Mouse (Mus musculus) Muller cell, postnatal 12 days (primary cell): Measurements from ENCODE around the gene Spata17.

Source experiments
- DNase-seq: peaks from one replicate; pipeline ENCODE4 v3.0.0-alpha.2; 2015; ENCODE audit errors: inconsistent ontology term

Spata17 gene

GRCm38 (mm10) chr1:187215181-187216116 lies at the start of gene Spata17, which contains the start of gene Gpatch2:
Gene Spata17, minus strand, starts transcription at chr1:187215465.
Gene Gpatch2, plus strand, starts transcription at chr1:187215508.
- DNase-seq = peak; percentile 89

DNA sequence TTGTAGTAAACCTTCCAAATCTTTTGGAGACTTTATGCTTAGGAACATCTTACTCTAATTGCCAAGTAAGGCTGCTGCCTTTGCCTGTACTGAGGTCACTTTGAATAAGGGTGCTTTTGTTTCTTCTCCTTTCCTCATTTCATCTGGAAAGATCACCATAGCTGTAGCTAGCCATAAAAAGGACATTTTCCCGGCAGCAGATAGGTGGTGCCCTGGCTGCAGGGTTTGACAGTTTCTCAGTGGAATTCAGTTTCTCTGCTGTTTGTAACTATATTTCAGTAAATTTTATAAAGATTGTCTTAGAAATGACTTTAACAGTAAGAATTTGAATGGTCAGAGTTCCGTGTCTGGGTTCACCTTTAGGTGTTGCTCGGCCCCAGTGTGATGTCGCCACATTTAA lies 43.5 kb upstream of the Spata17 start:
- DNase-seq = no peak

- DNase-seq = no peak
Measured at GRCm38 (mm10) chr1:187250741-187251262, 35.5 kb upstream of the Spata17 start.

DNA sequence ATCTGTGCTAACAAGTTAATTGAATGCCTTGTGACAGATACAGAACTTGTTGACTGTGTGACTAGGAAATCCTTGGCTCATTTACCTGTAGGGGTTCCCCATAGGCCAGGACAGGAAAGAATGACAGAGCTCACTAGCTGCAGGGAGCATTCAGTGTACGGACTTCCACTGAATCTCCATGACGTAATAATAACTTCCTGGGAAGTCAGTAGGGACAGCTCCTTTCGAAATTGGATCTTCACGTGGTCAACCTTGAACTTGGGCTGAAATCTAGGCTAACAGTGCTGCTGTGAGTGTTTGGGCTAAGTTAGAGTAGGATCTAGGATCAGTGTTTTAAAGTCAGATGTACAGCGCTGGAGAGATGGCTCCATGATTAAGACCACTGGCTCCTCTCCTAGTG lies 29.5 kb upstream of the Spata17 start:
- DNase-seq = no peak

DNA sequence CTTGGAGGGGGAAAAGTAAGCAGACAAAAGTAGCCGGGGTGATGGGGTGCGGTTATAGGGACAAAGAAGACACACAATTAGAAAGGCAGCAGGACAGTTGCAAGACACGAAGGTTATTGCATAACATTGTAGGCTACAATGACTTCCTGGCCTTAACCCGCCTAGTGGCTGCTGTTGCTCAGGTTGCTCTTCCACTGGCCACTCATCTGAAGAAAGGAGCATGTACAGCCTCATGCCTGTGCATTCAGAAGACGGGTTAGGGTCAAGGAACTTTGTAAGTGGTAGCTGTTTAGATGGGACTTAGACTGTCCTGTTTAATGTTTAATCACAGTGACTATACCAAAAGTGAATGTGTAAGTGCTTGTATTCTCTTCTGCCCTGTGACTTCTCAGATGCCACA lies 26.1 kb upstream of the Spata17 start:
- DNase-seq = no peak

GRCm38 (mm10) chr1:187240304-187240703 lies 25.0 kb upstream of the Spata17 start:
- DNase-seq = no peak

DNA sequence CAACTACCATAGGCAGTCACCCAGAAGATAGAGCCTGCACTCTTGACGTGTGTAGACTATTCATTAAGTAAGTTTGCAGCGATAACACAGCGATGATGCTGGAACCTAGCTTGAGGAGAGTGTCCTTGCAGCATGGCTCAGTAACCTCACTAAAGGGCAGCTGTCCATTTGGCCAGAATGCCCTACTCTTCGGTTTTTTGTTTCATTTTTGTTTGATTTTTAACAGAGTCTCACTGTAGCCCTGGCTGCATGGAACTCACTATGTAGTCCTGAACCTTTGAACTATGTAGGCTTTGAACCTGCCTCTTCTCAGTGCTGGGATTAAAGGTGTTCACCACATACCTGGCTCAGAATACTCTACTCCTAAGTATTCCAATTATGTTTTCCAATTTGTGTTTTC lies 22.8 kb upstream of the Spata17 start:
- DNase-seq = no peak

DNA sequence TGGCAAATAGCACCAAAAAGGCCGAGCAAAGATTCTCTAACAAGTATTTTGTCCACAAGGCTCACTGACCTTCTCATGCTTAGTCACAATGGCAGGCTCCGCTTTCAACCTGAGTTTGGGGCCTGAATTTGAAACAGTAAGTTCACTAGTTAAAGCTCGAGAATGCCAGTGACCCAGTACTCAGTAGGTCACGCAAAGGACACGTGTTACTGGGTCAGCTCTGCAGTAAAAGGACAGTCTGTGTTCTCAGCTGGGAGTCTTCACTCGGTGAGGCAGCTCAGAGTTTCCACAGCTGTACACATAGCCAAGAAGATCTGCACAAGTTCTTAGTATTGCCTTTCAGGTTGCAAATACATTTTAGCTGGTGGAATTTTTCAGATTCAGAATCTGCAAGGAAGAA lies 21.0 kb upstream of the Spata17 start:
- no peak for DNase-seq

DNA sequence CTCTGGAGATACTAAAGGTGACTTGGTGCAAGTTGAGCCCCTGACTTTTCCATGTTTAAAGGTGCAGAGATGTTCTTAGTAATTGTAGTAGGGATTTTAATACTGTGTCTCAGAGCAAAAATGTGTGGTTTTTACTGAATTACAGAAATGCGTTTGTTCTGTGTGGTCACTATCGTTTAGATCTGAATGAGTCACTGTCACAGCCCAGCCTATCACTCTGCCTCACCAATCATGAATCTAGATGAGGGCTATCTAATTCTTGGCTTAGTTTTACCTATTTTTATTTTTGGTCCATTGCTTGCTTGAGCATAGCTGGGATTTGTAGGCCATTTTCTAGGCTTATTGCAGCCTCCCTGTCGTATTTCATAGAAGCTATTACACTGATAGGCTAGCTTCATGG lies 19.9 kb upstream of the Spata17 start:
- DNase-seq = no peak

- no peak for DNase-seq
Measured at GRCm38 (mm10) chr1:187232996-187233615, 17.8 kb upstream of the Spata17 start.

DNA sequence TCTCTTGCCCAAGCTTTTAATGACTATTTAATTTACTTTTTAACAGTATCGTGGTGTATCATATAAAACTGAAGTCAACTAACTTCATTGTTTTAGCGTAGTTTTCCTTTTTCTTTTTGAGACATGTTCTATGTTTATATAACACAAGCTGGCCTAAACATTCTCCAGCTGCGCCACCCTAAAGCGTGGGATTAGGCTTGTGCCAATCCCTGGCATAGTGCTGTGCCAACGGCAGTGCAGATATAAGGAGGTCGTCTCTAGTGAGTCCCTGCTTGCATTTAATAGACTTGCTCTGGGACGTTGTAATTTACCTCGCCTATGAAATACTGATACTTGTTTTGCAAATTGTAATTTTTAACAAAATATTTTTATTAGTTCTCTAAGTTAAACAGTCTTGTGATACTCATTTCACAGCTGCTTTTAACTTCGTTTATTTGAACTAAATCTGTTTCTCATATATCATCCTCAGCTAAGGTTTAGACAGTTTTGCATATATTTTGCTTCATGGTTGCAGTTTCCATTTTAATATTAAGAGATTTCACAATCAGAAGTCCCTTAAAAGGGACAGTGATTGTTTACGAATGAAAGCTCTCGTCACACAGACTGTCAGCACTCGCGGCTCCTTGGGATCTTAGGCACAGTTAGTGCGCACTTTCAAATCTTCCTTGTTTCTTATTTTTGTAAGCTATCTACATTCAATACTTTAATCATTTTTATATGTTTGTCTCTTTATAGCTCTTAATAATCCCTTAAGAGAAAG lies 17.1 kb upstream of the Spata17 start:
- no peak for DNase-seq

DNA sequence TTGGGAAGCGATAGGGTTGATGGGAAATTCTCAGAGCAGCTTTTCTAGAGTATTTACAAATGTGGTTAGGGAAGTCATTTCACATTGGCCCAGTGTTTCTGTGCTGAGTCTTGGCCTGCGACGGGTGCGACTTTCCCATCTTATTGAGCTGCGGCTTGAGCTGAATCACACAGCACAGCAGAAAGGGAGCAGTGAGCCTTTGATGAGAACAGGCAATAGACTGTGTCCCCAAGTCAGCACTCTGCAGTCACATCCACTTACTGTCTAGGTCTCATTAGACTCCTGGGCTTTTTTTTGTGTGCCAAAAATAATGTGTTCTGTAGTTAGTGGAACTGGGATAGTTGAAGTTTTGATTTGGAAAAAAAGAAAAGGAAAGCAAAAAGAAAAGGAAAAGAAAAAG lies 15.0 kb upstream of the Spata17 start:
- peak; percentile 68 for DNase-seq

- peak; percentile 79 for DNase-seq
Measured at GRCm38 (mm10) chr1:187228414-187229146, 13.3 kb upstream of the Spata17 start.

DNA sequence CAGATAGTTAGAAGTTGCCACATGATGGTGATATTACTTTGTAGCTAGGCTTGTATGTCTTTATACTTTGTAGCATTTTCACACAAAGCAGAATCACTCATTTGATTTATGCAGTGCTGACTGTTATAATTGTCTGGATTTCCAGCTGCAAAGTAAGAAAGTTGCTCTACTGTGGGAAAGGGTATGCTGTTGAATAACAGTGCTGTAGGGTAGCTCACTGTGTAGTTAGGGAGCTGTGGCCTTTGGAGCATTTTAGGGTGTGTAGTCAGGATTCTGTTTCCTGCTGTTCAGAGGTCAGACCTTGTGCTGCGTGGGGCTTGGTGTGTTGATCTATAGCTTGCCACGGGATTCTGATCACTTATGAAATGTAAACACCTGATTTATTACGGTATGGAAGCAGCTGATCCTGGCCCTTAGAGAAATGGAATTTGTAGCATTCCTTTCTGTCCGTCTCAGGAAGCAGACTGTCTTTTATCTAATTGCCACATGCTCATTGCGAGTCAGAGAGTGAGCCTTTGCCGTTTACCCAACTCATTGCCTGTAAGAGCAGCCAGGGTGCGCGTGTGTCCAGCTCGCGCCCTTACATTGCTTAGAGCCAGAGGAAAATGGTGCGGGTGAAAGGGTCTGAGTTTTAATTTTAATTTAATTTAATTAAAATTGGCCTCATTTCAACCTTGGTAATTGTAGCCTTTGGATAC lies 11.2 kb upstream of the Spata17 start:
- peak; percentile 62 for DNase-seq

- no peak for DNase-seq
Measured at GRCm38 (mm10) chr1:187220756-187221155, 5.5 kb upstream of the Spata17 start.

DNA sequence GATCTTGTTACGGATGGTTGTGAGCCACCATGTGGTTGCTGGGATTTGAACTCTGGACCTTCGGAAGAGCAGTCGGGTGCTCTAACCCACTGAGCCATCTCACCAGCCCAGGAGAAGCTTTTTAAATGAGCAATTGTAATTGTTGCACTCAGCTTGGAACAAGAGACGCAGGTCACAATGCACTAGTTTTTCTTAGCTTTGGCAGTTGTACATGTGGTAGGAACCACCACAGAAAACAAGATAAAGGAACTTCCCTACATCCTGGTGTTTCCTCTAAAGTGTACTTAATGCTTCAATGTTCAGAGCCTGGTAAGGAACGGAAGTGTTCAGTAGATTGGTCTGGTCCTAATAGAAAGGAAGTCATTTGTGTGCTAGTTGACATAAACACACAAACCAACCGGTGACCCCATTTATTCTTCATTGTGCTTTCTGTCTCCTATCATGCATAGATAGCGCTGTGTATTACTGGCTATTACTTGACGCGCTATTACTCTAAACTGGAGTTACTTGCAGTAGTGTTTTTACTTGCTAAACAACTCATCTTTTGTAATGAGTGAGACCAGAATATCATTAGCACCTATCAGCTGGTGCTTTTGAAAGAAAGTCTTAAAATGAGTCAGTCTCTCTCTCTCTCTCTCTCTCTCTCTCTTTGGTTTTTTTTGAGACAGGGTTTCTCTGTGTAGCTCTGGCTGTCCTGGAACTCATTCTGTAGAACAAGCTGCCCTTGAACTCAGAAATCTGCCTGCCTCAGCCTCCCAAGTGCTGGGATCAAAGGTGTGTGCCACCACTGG lies 1.6 kb upstream of the Spata17 start:
- no peak for DNase-seq

DNA sequence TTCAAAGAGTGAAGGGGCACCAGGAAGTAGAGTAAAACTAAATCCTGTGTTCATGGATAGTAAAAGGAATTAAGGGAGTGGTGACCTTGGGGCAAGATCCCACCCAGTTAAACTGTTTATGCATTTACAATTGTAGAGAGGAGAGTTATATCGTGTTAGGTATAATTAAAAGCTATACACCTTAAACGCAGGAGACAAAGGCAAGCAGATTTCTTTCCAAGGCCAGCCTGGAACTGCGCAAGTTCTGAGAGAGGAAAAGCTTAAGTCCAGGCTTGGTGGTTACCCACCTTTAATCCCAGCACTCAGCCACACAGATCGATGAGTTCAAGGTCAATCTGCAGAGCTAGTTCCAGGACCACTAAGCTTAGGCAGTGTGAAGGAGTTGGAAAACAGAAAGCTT lies 4.5 kb downstream of the Spata17 start:
- DNase-seq = no peak

- DNase-seq = no peak
Measured at GRCm38 (mm10) chr1:187209496-187209895, 5.8 kb downstream of the Spata17 start.

- DNase-seq = no peak
Measured at GRCm38 (mm10) chr1:187205506-187205905, 9.8 kb downstream of the Spata17 start.

- DNase-seq = no peak
Measured at GRCm38 (mm10) chr1:187178546-187178945, 36.7 kb downstream of the Spata17 start.
